8 mouse cellular contexts compared by ENCODE assay signal in genomic region chr6:38434055-38435023, GRCm38 (mm10). TPM values are rescaled to one million over a fixed set of nuclear protein-coding genes. Genes with fewer than 3 reads are reported as not detected.
DNase-seq lines count a peak whose midpoint lies in the region; ATAC-seq and TF ChIP-seq lines count a peak whose summit lies in the region.

No protein-coding gene starts in this region.

- DNase-seq in embryonic facial prominence, embryonic 14.5 days (ENCODE audit: low spot score), result peak; percentile 72
- DNase-seq in heart, embryonic 10.5 days (ENCODE audit: low spot score), result peak; percentile 83
- peak; percentile 29 for DNase-seq in limb, embryonic 14.5 days (ENCODE audit: low spot score)
- peak; percentile 31 to 51 for DNase-seq in spleen, postnatal 14 days (ENCODE audit: low spot score in 2 of 2)

- H3K4me2 ChIP-seq in embryonic facial prominence, embryonic 14.5 days (ENCODE audit: low read depth, low read length), result peak overlapping the region; percentile 78
- peak overlapping the region; percentile 79 for H3K4me2 ChIP-seq in kidney, embryonic 15.5 days
- H3K4me2 ChIP-seq in limb, embryonic 14.5 days (replicated peaks; ENCODE audit: low read depth, low read length, severe bottlenecking), result peak overlapping the region; percentile 71
- H3K4me2 ChIP-seq in midbrain, embryonic 16.5 days (ENCODE audit: low read length), result peak overlapping the region; percentile 61

- H3K79me2 ChIP-seq in C2C12 (ENCODE audit: control insufficient read depth, insufficient read depth), result peaks cover 54% of the 10 kb centered on the region

- H3K9me3 ChIP-seq in embryonic facial prominence, embryonic 14.5 days (ENCODE audit: control insufficient read depth, low read length), result no peaks in the 10 kb centered on the region
- no peaks in the 10 kb centered on the region for H3K9me3 ChIP-seq in heart, embryonic 10.5 days
- no peaks in the 10 kb centered on the region for H3K9me3 ChIP-seq in kidney, embryonic 15.5 days (replicated peaks)
- H3K9me3 ChIP-seq in limb, embryonic 14.5 days (ENCODE audit: control insufficient read depth, low read length), result no peaks in the 10 kb centered on the region
- H3K9me3 ChIP-seq in midbrain, embryonic 16.5 days (replicated peaks; ENCODE audit: control insufficient read depth, low read length, poor library complexity, severe bottlenecking), result no peaks in the 10 kb centered on the region

- TF ChIP-seq CTCF in C2C12 (IDR thresholded peaks at IDR 0.05; ENCODE audit: control insufficient read depth, insufficient read depth, insufficient read length), result no peak
- no peak for TF ChIP-seq CTCF in bone marrow, adult 2 months (IDR thresholded peaks at IDR 0.05; ENCODE audit: control insufficient read depth, insufficient read depth, low read length)

- peak overlapping the region; percentile 74 for H3K4me3 ChIP-seq in C2C12 (ENCODE audit: insufficient read depth, poor library complexity, severe bottlenecking)
- peak overlapping the region; percentile 89 for H3K4me3 ChIP-seq in bone marrow, adult 2 months (replicated peaks; ENCODE audit: control insufficient read depth, low read depth, low read length)
- H3K4me3 ChIP-seq in embryonic facial prominence, embryonic 14.5 days (ENCODE audit: low read depth, low read length), result peak overlapping the region; percentile 94
- H3K4me3 ChIP-seq in heart, embryonic 10.5 days, result peak overlapping the region; percentile 98
- H3K4me3 ChIP-seq in kidney, embryonic 15.5 days (replicated peaks), result peak overlapping the region; percentile 98
- H3K4me3 ChIP-seq in limb, embryonic 14.5 days (replicated peaks; ENCODE audit: low read length), result peak overlapping the region; percentile 97
- H3K4me3 ChIP-seq in midbrain, embryonic 16.5 days (ENCODE audit: low read depth, low read length), result peak overlapping the region; percentile 100

- no peaks in the 10 kb centered on the region for H3K27me3 ChIP-seq in C2C12 (ENCODE audit: control insufficient read depth, insufficient read depth, insufficient read length)
- H3K27me3 ChIP-seq in embryonic facial prominence, embryonic 14.5 days (replicated peaks; ENCODE audit: control insufficient read depth, insufficient read depth, low read length), result no peaks in the 10 kb centered on the region
- H3K27me3 ChIP-seq in heart, embryonic 10.5 days (ENCODE audit: insufficient read depth, poor library complexity, severe bottlenecking), result no peaks in the 10 kb centered on the region
- no peaks in the 10 kb centered on the region for H3K27me3 ChIP-seq in kidney, embryonic 15.5 days
- H3K27me3 ChIP-seq in limb, embryonic 14.5 days (ENCODE audit: control insufficient read depth, insufficient read depth, low read length), result no peaks in the 10 kb centered on the region
- no peaks in the 10 kb centered on the region for H3K27me3 ChIP-seq in midbrain, embryonic 16.5 days (ENCODE audit: control insufficient read depth, insufficient read depth, low read depth, low read length)

- H3K27ac ChIP-seq in bone marrow, adult 2 months (ENCODE audit: control insufficient read depth, insufficient read depth, low read depth, low read length, poor library complexity), result peak overlapping the region; percentile 99
- peak overlapping the region; percentile 97 for H3K27ac ChIP-seq in embryonic facial prominence, embryonic 14.5 days (replicated peaks; ENCODE audit: low read depth, low read length)
- H3K27ac ChIP-seq in heart, embryonic 10.5 days, result peak overlapping the region; percentile 99
- H3K27ac ChIP-seq in kidney, embryonic 15.5 days, result peak overlapping the region; percentile 97
- peak overlapping the region; percentile 98 for H3K27ac ChIP-seq in limb, embryonic 14.5 days (replicated peaks; ENCODE audit: low read depth, low read length)
- H3K27ac ChIP-seq in midbrain, embryonic 16.5 days (ENCODE audit: low read length), result peak overlapping the region; percentile 92

- H3K9ac ChIP-seq in embryonic facial prominence, embryonic 14.5 days (ENCODE audit: low read depth, low read length), result peak overlapping the region; percentile 87
- peak overlapping the region; percentile 92 for H3K9ac ChIP-seq in kidney, embryonic 15.5 days
- H3K9ac ChIP-seq in limb, embryonic 14.5 days (ENCODE audit: low read depth, low read length, severe bottlenecking), result peak overlapping the region; percentile 87
- H3K9ac ChIP-seq in midbrain, embryonic 16.5 days (ENCODE audit: low read depth, low read length), result peak overlapping the region; percentile 97

- WGBS in bone marrow, adult 2 months, result 3% methylated on average over 117 of the region's 118 CpGs
- under 1% methylated on average over 33 of the region's 118 CpGs for WGBS in embryonic facial prominence, embryonic 14.5 days
- WGBS in heart, embryonic 10.5 days, result 2% methylated on average over 100 of the region's 118 CpGs
- WGBS in kidney, embryonic 15.5 days, result under 1% methylated on average over 91 of the region's 118 CpGs
- under 1% methylated on average over 46 of the region's 118 CpGs for WGBS in limb, embryonic 14.5 days
- under 1% methylated on average over 86 of the region's 118 CpGs for WGBS in midbrain, embryonic 16.5 days

- ATAC-seq in embryonic facial prominence, embryonic 14.5 days (ENCODE audit: low read depth), result peak; percentile 71
- ATAC-seq in kidney, embryonic 15.5 days (replicated peaks; ENCODE audit: low FRiP score), result peak; percentile 78
- peak; percentile 66 for ATAC-seq in limb, embryonic 14.5 days (ENCODE audit: low FRiP score, low read depth)
- ATAC-seq in midbrain, embryonic 16.5 days, result peak; percentile 83

- no peaks in the 10 kb centered on the region; the same call in 1 of the 2 replicates for H3K4me1 ChIP-seq in bone marrow, adult 2 months (ENCODE audit: control insufficient read depth, insufficient read depth, low read length)
- 0 out of 2 replicates have a peak, but pooled peaks cover 7% of the 10 kb centered on the region for H3K4me1 ChIP-seq in embryonic facial prominence, embryonic 14.5 days (ENCODE audit: control insufficient read depth, insufficient read depth, low read length)
- no peaks in the 10 kb centered on the region for H3K4me1 ChIP-seq in heart, embryonic 10.5 days
- H3K4me1 ChIP-seq in kidney, embryonic 15.5 days, result peaks cover 16% of the 10 kb centered on the region
- peaks cover 7% of the 10 kb centered on the region; the same call in 1 of the 2 replicates for H3K4me1 ChIP-seq in limb, embryonic 14.5 days (ENCODE audit: control insufficient read depth, insufficient read depth, low read length)
- peaks cover 23% of the 10 kb centered on the region for H3K4me1 ChIP-seq in midbrain, embryonic 16.5 days (ENCODE audit: control insufficient read depth, insufficient read depth, low read length)

- H3K36me3 ChIP-seq in C2C12 (ENCODE audit: control insufficient read depth, insufficient read depth), result no peaks in the 10 kb centered on the region
- no peaks in the 10 kb centered on the region for H3K36me3 ChIP-seq in embryonic facial prominence, embryonic 14.5 days (ENCODE audit: control insufficient read depth, insufficient read depth, low read length)
- H3K36me3 ChIP-seq in heart, embryonic 10.5 days, result no peaks in the 10 kb centered on the region
- no peaks in the 10 kb centered on the region for H3K36me3 ChIP-seq in kidney, embryonic 15.5 days
- H3K36me3 ChIP-seq in limb, embryonic 14.5 days (ENCODE audit: control insufficient read depth, insufficient read depth, low read length), result no peaks in the 10 kb centered on the region
- H3K36me3 ChIP-seq in midbrain, embryonic 16.5 days (ENCODE audit: control insufficient read depth, insufficient read depth, low read length), result no peaks in the 10 kb centered on the region

- H3ac ChIP-seq in C2C12 (ENCODE audit: control insufficient read depth, insufficient read length, low read depth), result peak overlapping the region; percentile 91

- H3K79me3 ChIP-seq in C2C12 (ENCODE audit: low read depth), result peaks cover 39% of the 10 kb centered on the region

- no peak for TF ChIP-seq POLR2A in bone marrow, adult 2 months (IDR thresholded peaks at IDR 0.05; ENCODE audit: borderline replicate concordance, control insufficient read depth, low read depth, low read length)
- TF ChIP-seq POLR2A in limb, embryonic 14.5 days (IDR thresholded peaks at IDR 0.05; ENCODE audit: borderline replicate concordance, extremely low read depth, insufficient read depth, insufficient read length), result no peak

TF ChIP-seq in C2C12, 6 proteins besides CTCF, POLR2A, EP300 and RAD21:
- no peak for TF ChIP-seq MYOD1 (IDR thresholded peaks at IDR 0.05; ENCODE audit: control insufficient read depth, insufficient read length, low read depth)
- TF ChIP-seq USF1 (IDR thresholded peaks at IDR 0.05; ENCODE audit: low read depth), result no peak
- peak; percentile 1 for TF ChIP-seq MAX (IDR thresholded peaks at IDR 0.05)
- no peak for TF ChIP-seq CEBPB (IDR thresholded peaks at IDR 0.05; ENCODE audit: low read depth)

RNA-seq across cellular contexts. Expression of gene Ubn2, which starts 0.6 kb away (rescaled TPM):
- polyA plus RNA-seq in C2C12 (2012; fragmentation: generic; extraction: Trizol), result 1.8 TPM
- 43.7 and 55.1 TPM in 2 replicates for polyA plus RNA-seq in bone marrow, adult 2 months (2011; ENCODE audit: insufficient read depth, insufficient read length, low replicate concordance, missing spikeins)
- polyA plus RNA-seq in embryonic facial prominence, embryonic 14.5 days (2014; fragmentation: Nextera tagmentation; extraction: Ambion mirVana), result 10.0 and 13.8 TPM in 2 replicates
- polyA plus RNA-seq in heart, embryonic 10.5 days (2016; fragmentation: Nextera tagmentation; extraction: Ambion mirVana), result 8.8 and 12.5 TPM in 2 replicates
- 14.9 and 15.3 TPM in 2 replicates for polyA plus RNA-seq in kidney, embryonic 15.5 days (2015; fragmentation: Nextera tagmentation; extraction: Ambion mirVana)
- 21.5 and 24.3 TPM in 2 replicates for polyA plus RNA-seq in limb, embryonic 14.5 days (2012; rRNA removed)
- polyA plus RNA-seq in limb, embryonic 14.5 days (2014; fragmentation: Nextera tagmentation; extraction: Ambion mirVana), result 15.6 and 20.4 TPM in 2 replicates
- 16.4 and 20.3 TPM in 2 replicates for polyA plus RNA-seq in midbrain, embryonic 16.5 days (2015; fragmentation: Nextera tagmentation; extraction: Ambion mirVana)

RNA-seq across cellular contexts. Expression of gene Ttc26, which starts 53.1 kb away (rescaled TPM):
- polyA plus RNA-seq in C2C12 (2012; fragmentation: generic; extraction: Trizol), result 2.1 TPM
- polyA plus RNA-seq in bone marrow, adult 2 months (2011; ENCODE audit: insufficient read depth, insufficient read length, low replicate concordance, missing spikeins), result 0.61 and 1.2 TPM in 2 replicates
- polyA plus RNA-seq in embryonic facial prominence, embryonic 14.5 days (2014; fragmentation: Nextera tagmentation; extraction: Ambion mirVana), result 5.0 and 5.3 TPM in 2 replicates
- 4.2 and 6.8 TPM in 2 replicates for polyA plus RNA-seq in heart, embryonic 10.5 days (2016; fragmentation: Nextera tagmentation; extraction: Ambion mirVana)
- polyA plus RNA-seq in kidney, embryonic 15.5 days (2015; fragmentation: Nextera tagmentation; extraction: Ambion mirVana), result 9.4 and 10.0 TPM in 2 replicates
- polyA plus RNA-seq in limb, embryonic 14.5 days (2012; rRNA removed), result 7.0 and 7.1 TPM in 2 replicates
- polyA plus RNA-seq in limb, embryonic 14.5 days (2014; fragmentation: Nextera tagmentation; extraction: Ambion mirVana), result 4.3 and 5.2 TPM in 2 replicates
- 5.5 and 7.6 TPM in 2 replicates for polyA plus RNA-seq in midbrain, embryonic 16.5 days (2015; fragmentation: Nextera tagmentation; extraction: Ambion mirVana)

Comparison
In these comparisons a context has a peak if more than half of its experiments do, and no peak if none do; other contexts are left out.
1. Peak in every context shown above with its lines: DNase-seq, ATAC-seq, H3K4me3 ChIP-seq and H3K27ac ChIP-seq.
2. DNase-seq: peak in every context shown above with its lines; median percentile 83 in heart, embryonic 10.5 days; 72 in embryonic facial prominence, embryonic 14.5 days; 41 in spleen, postnatal 14 days; 29 in limb, embryonic 14.5 days.